Mouse (Mus musculus) 3134 (cell line): ENCODE measurements around the gene Hist2h3b.

Experiments
- DNase-seq: peaks from one replicate; pipeline ENCODE4 v3.0.0-alpha.2; 2011; ENCODE audit warnings: low spot score; ENCODE audit not compliant: insufficient read length; ENCODE audit errors: extremely low read depth

Hist2h3b gene

GRCm38 (mm10) chr3:96293368-96293767, 24.9 kb downstream of the Hist2h3b start:
- DNase-seq = no peak

- DNase-seq = no peak
Measured at GRCm38 (mm10) chr3:96293787-96294186, 25.3 kb downstream of the Hist2h3b start, which contains the start of gene Fcgr1. Gene Fcgr1 (minus strand): TSS chr3:96293969.

- DNase-seq = no peak
Measured at GRCm38 (mm10) chr3:96298360-96298759, 29.9 kb downstream of the Hist2h3b start.

GRCm38 (mm10) chr3:96299562-96299961, 31.1 kb downstream of the Hist2h3b start:
- no peak for DNase-seq

GRCm38 (mm10) chr3:96300706-96301529, 32.5 kb downstream of the Hist2h3b start:
- no peak for DNase-seq

GRCm38 (mm10) chr3:96302076-96302475, 33.6 kb downstream of the Hist2h3b start:
- DNase-seq = no peak

- no peak for DNase-seq
Measured at GRCm38 (mm10) chr3:96306506-96306905, 38.1 kb downstream of the Hist2h3b start.

GRCm38 (mm10) chr3:96309441-96309840, 41.0 kb downstream of the Hist2h3b start:
- DNase-seq = no peak

GRCm38 (mm10) chr3:96312341-96313098, 44.1 kb downstream of the Hist2h3b start:
- no peak for DNase-seq
